Mouse (Mus musculus) heart, postnatal 0 days (tissue): Measurements from ENCODE around the gene Nsa2.
"Not testable (repeated sequence)": the region's sequence is repeated elsewhere in the genome, so short reads cannot be mapped to it uniquely, and the experiment has no call there.

ENCODE experiments used
- CTCF ChIP-seq: IDR thresholded peaks from 2 replicates; pipeline ENCODE4 v1.5.1; 2016; ENCODE audit warnings: antibody characterized with exemption, control low read depth, low read depth
- EP300 ChIP-seq: IDR thresholded peaks from 2 replicates; pipeline ENCODE4 v1.6.1; 2016; ENCODE audit warnings: antibody characterized with exemption, low read depth

DNA sequence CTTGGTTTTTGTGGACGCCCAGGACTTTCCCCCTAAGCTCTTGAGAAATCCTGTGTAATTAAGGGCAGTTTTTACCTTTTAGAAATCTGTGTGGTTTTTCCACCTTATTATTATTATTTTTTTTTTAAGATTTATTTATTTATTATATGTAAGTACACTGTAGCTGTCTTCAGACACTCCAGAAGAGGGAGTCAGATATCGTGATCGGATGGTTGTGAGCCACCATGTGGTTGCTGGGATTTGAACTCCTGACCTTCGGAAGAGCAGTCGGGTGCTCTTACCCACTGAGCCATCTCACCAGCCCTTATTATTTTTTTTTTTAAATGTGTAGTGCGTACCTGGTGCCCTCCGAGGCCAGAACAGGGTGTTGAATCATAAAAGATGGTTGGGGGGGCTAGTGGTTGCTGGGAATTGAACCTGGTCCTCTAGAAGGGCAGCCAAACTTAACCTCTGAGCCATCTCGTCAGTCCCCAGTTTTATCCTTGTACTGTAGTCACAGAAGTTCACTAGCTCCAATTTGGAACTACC lies 731 bp upstream of the Nsa2 start:
- TF ChIP-seq CTCF, EP300: not testable (repeated sequence)
